Mouse (Mus musculus) gastrocnemius, postnatal 25 days (tissue): ENCODE measurements at regions not wholly inside any gene's neighbourhood (a gene's known extent, or its start where the extent isn't known, plus 50 kb on each side); places are given as distances from the start of the nearest gene placed in this dataset.

Experiments
- DNase-seq: peaks from one replicate; pipeline ENCODE4 v3.0.0; 2022

- no peak for DNase-seq
Observed at GRCm38 (mm10) chr1:43247609-43248008, 50.8 kb upstream of the Fhl2 start.

- DNase-seq: peak; percentile 85
Observed at GRCm38 (mm10) chr1:43250281-43250680, 53.5 kb upstream of the Fhl2 start.

GRCm38 (mm10) chr1:43251356-43251755, 54.6 kb upstream of the Fhl2 start:
- DNase-seq: no peak

- DNase-seq: no peak
Observed at GRCm38 (mm10) chr1:43254129-43254528, 57.3 kb upstream of the Fhl2 start.

- no peak for DNase-seq
Observed at GRCm38 (mm10) chr1:43256078-43256477, 59.3 kb upstream of the Fhl2 start.

GRCm38 (mm10) chr1:43257909-43258308, 61.1 kb upstream of the Fhl2 start:
- peak; percentile 54 for DNase-seq

- peak; percentile 81 for DNase-seq
Observed at GRCm38 (mm10) chr1:43259841-43260240, 63.1 kb upstream of the Fhl2 start.

GRCm38 (mm10) chr1:43260491-43260890, 63.7 kb upstream of the Fhl2 start:
- no peak for DNase-seq

- DNase-seq: peak; percentile 26
Observed at GRCm38 (mm10) chr1:43264407-43264889, 67.7 kb upstream of the Fhl2 start.

- no peak for DNase-seq
Observed at GRCm38 (mm10) chr1:43265699-43266455, 69.1 kb upstream of the Fhl2 start.

GRCm38 (mm10) chr1:43269685-43270084, 72.9 kb upstream of the Fhl2 start:
- no peak for DNase-seq

- DNase-seq: no peak
Observed at GRCm38 (mm10) chr1:43273236-43273868, 76.6 kb upstream of the Fhl2 start.

GRCm38 (mm10) chr1:43291736-43292135, 95.0 kb upstream of the Fhl2 start:
- DNase-seq: no peak

GRCm38 (mm10) chr1:43292561-43292960, 95.8 kb upstream of the Fhl2 start:
- no peak for DNase-seq

GRCm38 (mm10) chr1:43294221-43295012, 97.6 kb upstream of the Fhl2 start:
- DNase-seq: no peak

- DNase-seq: no peak
Observed at GRCm38 (mm10) chr1:43297579-43297978, 100.8 kb upstream of the Fhl2 start.

- no peak for DNase-seq
Observed at GRCm38 (mm10) chr1:43298746-43299145, 102.0 kb upstream of the Fhl2 start.

- no peak for DNase-seq
Observed at GRCm38 (mm10) chr1:43299490-43300302, 102.9 kb upstream of the Fhl2 start.

- DNase-seq: no peak
Observed at GRCm38 (mm10) chr1:43300676-43301075, 103.9 kb upstream of the Fhl2 start.

- no peak for DNase-seq
Observed at GRCm38 (mm10) chr1:43301866-43302571, 105.2 kb upstream of the Fhl2 start.

GRCm38 (mm10) chr1:43302657-43303056, 105.9 kb upstream of the Fhl2 start:
- no peak for DNase-seq
